Mouse (Mus musculus): ENCODE measurements around the gene Hook2.

GRCm38 (mm10) chr8:84981644-84982498 is 8.5 kb upstream of the Hook2 start:
- TF ChIP-seq CTCF (IDR thresholded peaks at IDR 0.05; ENCODE audit: low read depth) (no peak), EP300 (IDR thresholded peaks at IDR 0.05; ENCODE audit: low read depth) (no peak)

Data from heart, postnatal 0 days (tissue).